Mouse (Mus musculus) erythroblast, adult 5-6 weeks (primary cell): ENCODE data around the gene Slc25a29. TPM values are rescaled to one million over a fixed set of nuclear protein-coding genes. Genes with fewer than 3 reads are reported as not detected.
A peak's percentile ranks its signal among the peaks of the same experiment; 100 is the strongest.

Source experiments
- ATAC-seq: replicated peaks from 2 replicates; pipeline ENCODE4 v1.8.0; 2016; ENCODE audit warnings: moderate number of reproducible peaks, mild to moderate bottlenecking, moderate TSS enrichment, inconsistent platforms; ENCODE audit not compliant: poor library complexity, low FRiP score, severe bottlenecking
- total RNA-seq, 2 experiments: library from RNA; stranded (forward) in 1 of 2; stranded (reverse) in 1 of 2; fragments of 150-400 nt in 1 of 2; fragments of 200-764, 138-1000 nt in 1 of 2; gene quantifications; 2 replicates each; pipeline versions ENCODE4 v1.2.3 to v1.2.4; 2015 to 2017; ENCODE audit warnings: low replicate concordance in 2 of 2

Gene Slc25a29
- total RNA-seq, 2 experiments from 2014 or later: 1.7 TPM; not detected in 1

DNA sequence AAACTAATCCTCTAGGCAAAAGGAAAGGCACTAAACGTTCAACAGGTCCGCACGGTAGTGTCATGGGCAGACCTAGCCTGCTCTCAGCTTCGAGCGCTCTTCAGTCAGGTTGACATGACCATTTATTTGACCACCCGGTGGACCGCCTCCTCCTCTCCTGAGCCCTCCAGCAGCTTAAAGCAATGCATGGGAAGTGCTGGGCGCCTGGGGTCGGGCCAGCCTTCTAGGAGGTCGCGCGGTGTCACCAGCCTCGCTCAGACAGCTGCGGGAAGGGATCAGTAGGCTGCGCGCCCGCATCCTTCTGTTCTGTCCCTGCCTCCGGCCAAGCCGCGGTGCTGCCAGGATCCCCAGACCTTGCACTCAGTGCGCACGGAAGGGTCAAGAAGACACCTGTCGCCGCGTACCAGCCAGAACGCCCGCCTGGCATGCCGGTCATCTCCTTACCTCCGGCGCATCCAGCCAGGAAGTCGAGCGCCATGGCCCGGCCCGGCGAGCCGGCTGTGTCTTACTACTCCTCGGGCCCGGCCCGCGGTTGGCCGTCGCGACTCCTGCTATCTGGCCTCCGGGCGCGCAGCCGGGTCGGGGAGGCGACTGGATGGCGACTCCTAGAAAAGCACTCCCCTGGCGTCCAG, 359 bp downstream of the Slc25a29 start:
- ATAC-seq: peak; percentile 3; the same call in 1 of the 2 replicates

DNA sequence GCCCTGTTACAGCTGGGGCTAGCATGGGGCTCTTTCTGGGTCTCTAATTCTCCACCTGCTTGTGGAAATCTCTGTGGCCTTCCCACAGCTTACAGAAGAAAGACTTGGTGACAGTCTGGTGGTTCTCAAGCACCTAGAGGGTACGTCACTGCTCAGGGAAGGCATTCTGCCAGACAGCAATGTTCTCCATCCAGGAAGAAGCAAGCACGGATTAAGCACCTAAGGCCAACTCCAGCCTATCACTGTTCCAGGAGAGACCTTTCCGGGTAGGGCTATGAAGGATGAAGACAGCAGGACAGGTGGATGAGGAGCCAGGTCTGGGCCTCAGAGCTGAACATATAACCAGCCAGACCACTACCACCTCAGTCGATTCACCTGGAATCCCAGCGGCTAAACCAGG, 897 bp downstream of the Slc25a29 start:
- no peak for ATAC-seq

DNA sequence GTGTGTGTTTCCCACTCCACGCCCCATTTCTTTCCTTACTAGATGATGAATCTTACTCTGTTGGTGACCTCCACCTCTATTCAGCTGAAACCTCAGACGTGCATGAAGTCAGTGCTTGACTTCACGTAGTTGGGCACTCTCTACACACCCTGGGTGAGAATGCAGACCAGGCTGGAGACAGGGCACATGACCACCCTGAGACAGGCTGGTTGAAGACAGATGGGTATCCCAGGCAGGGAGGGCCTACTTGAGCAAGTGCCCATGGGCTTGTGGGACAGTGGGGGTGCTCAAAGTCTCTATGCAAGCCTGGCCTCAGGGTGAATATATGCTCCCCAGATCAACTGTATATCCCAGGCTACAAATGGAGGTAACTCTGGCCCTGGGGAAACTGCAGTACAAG, 1.3 kb downstream of the Slc25a29 start:
- no peak for ATAC-seq

- ATAC-seq: no peak
Measured at GRCm38 (mm10) chr12:108833408-108833807, 2.3 kb downstream of the Slc25a29 start.

DNA sequence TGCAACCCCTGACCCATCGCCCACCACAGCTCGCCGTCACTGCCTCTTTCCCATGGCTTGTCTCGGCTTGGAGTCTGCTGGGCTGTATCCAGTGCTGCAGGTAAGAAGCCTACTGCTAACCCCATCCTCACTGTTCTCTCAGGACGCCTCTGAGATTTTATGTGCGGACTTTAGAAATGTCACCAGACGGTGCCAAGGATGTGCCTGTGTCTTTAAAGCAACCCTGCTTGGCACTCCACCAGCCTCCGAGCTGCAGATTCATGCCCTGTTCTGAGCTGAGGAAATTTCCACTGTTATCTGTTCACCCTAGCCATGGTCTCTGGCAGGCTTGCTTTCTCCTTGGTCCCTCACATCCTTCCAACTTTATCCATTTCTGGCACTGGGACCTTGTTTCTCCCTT, 2.8 kb downstream of the Slc25a29 start:
- no peak for ATAC-seq

GRCm38 (mm10) chr12:108831966-108832643, 3.6 kb downstream of the Slc25a29 start:
- no peak for ATAC-seq

DNA sequence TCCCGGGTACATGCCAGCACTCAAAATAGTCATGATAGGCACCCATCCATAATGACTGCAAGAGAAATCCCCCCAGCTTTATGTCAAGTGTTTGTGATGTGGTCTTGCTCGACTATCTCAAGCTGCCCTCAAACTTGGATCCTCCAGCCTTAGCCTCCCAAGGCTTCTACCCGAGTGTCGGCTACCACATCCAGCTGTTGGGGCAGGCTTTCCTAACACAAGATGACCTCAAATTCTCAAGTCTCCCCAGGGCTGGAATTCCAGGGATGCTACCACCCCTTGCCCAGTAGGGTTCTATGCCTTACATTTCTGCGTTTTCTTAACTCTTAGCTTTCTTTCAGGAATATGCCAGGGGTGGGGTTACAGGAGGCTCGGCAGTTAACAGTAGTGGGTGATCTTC, 5.3 kb downstream of the Slc25a29 start:
- no peak for ATAC-seq

DNA sequence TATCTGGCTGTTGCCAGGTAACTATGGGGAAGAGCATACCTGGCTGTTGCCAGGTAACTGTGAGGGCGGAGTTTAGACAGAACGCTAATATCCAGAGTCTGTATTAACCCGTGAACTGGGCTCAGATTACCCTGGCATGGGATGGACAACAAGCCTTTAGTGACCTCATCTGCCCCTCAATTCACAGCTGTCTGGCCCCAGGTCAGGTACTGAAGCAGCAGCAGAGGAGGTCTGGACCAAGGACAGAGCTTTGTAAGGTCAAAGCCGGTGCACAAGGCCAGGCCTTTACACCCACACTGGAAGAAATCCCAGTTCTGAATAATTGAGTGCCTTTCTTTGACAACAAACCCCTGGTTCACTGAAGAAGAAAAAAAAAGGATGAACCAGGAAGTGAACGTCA, 6.0 kb downstream of the Slc25a29 start:
- ATAC-seq: no peak

DNA sequence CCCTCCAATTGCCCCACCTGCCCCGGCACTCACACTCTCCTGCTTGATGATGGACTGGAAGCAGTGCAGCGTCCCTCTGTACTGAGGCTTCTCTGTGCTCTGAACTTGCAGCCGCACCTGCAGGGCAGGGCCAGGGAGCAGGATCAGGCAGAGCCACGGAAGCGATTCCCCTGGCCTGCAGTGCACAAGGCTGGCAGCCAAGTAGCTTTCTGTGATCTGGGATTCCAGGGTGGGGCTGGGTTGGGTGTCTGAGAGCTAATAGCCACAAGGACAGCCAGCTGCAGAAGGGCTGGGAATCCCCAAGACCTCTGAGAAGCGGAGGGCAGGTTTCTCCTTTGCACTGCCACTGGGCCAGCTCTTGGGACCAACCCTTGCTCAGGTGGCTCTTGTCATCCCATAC, 8.0 kb downstream of the Slc25a29 start:
- ATAC-seq: no peak

GRCm38 (mm10) chr12:108826958-108827535, 8.6 kb downstream of the Slc25a29 start:
- no peak for ATAC-seq

DNA sequence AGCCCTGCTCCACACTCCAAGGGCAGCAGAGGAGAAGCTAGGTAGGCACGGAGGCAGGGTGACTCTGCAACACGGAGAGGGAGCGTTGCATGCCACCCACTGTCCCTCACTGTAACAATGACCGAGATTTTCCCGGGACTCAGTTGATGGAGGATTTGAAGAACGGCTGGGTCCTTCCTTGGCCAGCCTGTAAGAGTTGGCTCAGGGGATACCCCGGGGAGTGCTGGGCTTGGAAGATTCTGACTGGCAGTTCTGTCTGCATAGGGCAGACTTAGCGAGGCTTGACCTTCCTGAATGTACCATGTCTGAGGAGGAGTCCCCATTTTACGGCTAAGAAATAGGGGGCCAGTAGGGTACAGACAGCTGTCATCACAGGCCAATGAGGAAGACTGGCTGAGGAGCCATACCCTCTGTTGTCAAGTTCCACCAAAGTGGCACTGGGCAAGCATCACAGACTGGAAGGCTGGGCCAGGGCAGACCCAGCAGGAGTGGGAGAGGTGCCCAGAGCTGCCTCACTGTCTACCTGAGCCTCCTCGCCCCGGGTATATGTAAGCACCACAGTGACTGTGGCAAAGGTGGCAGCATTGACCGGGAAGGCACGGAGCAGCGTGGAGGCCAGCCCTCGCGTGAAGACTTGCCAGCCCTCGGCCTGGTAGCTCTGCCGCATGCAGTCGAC, 9.3 kb downstream of the Slc25a29 start:
- no peak for ATAC-seq

DNA sequence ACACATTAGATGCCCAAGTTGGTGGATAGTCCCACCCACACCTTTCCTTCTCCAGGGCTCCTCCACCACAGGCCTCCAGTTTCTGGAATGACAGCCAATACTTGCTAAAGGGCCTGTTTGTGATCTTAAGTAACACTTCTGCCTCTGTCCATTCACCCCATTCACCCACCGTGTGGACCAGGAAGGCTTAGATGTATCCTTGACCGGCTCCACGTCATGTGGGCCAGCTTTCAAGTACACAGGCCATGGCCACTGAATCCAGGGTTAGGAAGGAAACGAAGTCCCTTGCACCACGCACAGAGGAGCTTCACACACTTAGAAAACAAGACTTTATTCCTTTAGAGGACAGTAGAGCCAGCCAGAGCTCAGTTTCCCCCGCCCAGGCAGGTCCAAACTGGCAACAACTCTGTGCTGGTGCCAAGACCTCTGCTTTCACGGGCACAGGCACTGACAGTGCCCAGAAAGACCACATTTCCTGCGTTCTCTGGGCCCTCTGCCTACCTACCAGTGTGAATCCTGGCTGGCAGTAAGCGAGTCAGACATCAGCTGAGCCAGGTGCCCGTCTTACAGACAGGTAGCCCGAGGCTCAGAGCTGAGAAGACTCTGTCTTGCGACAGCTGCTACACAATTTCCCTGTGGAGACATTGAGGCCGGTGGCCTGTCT, 10.0 kb downstream of the Slc25a29 start:
- ATAC-seq: no peak

GRCm38 (mm10) chr12:108824225-108824874, 11.3 kb downstream of the Slc25a29 start:
- no peak for ATAC-seq

DNA sequence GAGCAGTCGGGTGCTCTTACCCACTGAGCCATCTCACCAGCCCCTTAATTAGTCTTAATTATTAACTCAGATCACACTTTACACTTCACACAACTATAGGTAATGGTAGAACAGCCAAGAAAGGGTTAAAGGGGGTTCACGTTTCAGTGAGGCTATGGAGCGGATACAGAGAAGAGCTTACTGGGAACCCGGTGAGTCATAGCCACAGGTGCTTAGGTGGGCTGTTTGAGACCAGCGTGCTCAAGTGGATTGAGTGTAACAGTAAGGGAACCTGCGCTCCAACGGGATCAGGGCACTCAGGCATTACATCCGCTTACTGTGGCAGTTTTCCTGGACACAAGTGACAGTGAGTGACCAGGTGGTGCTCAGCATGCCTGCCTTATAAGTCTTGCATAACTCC, 12.6 kb downstream of the Slc25a29 start:
- ATAC-seq: no peak

DNA sequence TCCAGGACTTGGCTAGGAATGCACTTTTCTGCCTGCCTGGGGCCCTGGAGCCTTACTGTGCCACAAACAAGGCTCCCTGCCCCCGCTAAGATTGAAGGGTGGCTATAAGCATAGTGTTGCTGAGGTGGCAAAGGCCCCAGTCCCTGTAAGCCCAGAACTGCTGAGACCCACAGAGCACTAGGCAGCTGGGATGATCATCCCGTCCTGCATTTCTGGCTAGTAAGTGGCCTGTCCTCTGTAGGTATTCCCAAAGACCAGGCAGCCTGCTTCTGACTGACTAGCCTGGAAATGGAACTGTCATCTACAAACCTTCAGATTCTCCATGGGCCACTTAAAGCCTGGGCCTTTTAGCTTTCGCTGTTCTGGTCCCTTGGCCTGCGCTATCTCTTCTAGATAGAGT, 15.2 kb downstream of the Slc25a29 start:
- ATAC-seq: no peak

DNA sequence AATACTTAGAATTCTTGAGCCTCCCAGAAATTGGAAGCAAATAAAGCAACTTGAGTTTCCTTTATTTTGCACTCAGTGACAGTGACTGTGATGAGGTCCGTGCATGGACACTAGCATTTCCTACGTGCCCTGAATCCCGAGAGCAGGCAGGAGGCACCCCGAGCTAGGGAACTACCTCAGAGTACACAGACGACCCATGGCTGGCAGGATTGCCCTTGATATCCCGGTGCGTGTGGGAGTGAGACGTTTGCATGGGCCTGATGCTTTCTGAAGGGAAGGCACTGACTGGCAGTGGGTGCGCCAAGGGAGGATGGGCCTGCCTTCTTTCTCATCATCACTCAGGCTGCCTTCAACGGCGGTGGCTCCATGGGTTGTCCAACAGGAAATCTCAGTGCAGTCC, 19.1 kb downstream of the Slc25a29 start:
- no peak for ATAC-seq

GRCm38 (mm10) chr12:108814470-108814869, 21.2 kb downstream of the Slc25a29 start:
- ATAC-seq: no peak

DNA sequence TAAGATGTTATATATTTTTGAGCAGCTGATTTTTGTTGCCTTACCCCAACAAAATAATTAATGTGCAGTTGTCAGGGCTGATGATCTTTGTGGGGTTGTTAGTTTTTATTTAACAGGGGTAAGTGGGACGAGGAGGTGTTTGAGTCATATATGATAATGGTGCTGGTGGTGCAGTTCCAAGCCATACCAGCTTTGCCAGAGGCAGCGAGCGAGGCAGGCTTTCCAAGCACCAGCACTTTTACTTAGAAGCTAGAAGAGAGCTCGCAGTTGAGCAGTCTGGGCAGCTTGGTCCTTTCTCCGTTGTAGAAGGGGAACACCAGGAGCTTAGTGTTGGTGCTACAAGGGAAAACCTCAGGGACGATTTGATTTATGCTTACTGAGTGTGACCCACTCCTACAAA, 23.2 kb downstream of the Slc25a29 start:
- ATAC-seq: no peak

DNA sequence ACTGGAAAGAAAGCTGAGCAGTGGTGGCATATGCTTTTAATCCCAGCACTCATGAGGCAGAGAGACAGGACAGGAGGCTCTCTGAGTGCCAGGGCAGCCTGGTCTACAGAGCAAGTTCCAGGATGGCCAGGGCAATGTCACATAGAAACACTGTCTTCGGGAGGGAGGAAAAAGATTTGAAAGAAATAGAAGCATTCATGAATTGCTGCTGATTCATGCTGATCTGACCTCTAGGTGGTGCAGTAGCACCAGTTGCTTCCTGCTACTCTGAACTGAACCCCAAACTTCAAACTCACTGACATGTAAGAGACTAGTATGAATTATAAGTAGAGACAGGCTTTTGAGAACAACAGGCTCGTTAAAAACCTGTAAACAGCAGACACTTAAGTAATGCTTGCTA, 24.6 kb downstream of the Slc25a29 start:
- ATAC-seq: peak; percentile 80

- ATAC-seq: peak; percentile 50
Measured at GRCm38 (mm10) chr12:108810309-108810708, 25.4 kb downstream of the Slc25a29 start.
